Mouse (Mus musculus) limb, embryonic 10.5 days (tissue): ENCODE data around the gene Pde11a. TPM values are rescaled to one million over a fixed set of nuclear protein-coding genes. Genes with fewer than 3 reads are reported as not detected.

Source experiments
- DNase-seq: peaks from one replicate; pipeline ENCODE4 v3.0.0-alpha.2; 2017; ENCODE audit warnings: low spot score
- H3K27ac ChIP-seq: fragments of 300-500 bp; sonication (generic); 2 replicates; pipeline ENCODE4 v1.5.1; 2016; ENCODE audit warnings: mild to moderate bottlenecking
- H3K27me3 ChIP-seq: fragments of 300-500 bp; sonication (generic); 2 replicates; pipeline ENCODE4 v1.6.1; 2016; ENCODE audit warnings: low read depth, mild to moderate bottlenecking; ENCODE audit not compliant: poor library complexity, severe bottlenecking
- H3K36me3 ChIP-seq: fragments of 300-500 bp; sonication (generic); 2 replicates; pipeline ENCODE4 v1.6.1; 2016; ENCODE audit warnings: mild to moderate bottlenecking, moderate library complexity
- H3K4me1 ChIP-seq: fragments of 300-500 bp; sonication (generic); 2 replicates; pipeline ENCODE4 v1.6.1; 2016
- H3K4me3 ChIP-seq: fragments of 300-500 bp; sonication (generic); 2 replicates; pipeline ENCODE4 v1.5.1; 2016; ENCODE audit warnings: mild to moderate bottlenecking, moderate library complexity
- H3K9me3 ChIP-seq: fragments of 300-500 bp; sonication (generic); replicated peaks from 2 replicates; pipeline ENCODE4 v1.6.1; 2016; ENCODE audit warnings: mild to moderate bottlenecking
- WGBS: fragments of 180-500 bp; shearing (Covaris S2); methylation state at CpG from one replicate; pipeline ENCODE4 v1.1.7; 2016; 5-methylcytosine and 5-hydroxymethylcytosine counted together
- polyA plus RNA-seq: library from polyadenylated mRNA; unstranded; fragments of >200 nt; fragmentation: Nextera tagmentation; extraction: Ambion mirVana; gene quantifications from 2 replicates; pipeline ENCODE4 v1.2.1, GENCODE M21; 2016

Gene Pde11a
- polyA plus RNA-seq, 1 experiment from 2014 or later = 0.25 TPM

DNA sequence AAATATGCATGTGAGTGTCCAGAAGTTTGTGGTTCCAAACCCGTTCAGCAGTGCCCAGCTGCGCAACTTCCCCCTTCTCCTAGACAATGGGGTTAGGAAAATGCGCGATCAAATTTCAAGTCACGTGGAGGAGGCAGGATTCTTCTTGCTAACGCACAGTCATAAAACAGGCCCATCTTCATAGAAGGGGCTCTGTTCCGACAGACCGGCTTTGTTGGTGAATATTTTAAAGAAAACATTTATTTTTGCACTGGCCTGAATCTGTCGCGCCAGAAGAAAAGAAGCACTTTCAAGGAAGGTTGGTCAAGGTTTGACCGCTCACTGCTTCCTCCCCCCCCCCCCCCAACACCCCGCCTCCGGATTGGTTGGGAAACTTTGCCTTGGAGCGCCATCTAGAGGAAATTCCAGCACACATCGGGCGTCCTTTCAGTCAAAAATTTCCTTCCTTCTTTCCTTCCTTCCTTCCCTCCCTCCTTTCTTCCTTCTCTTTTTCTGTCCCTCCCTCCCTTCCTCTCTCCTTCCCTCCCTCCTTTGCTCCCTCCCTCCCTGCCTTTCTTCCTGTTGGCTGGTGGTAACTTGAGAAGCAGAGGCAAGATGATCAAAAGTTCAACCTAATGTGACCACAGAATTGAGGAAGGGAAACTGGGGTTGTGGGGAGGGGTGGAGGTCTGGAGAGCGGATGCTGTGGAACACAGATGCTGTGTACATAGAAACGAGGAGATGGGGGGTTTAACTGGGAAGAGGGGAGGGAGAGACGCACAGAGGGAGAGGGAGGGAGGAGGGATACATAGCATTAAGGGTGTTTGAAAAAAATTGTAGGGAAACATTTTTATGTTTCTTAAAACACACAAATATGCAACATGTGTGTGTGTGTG, 267.9 kb downstream of the Pde11a start:
- H3K27me3 ChIP-seq = no peaks in the 10 kb centered on the region
- WGBS = 2% methylated on average over 19 of the region's 19 CpGs
- peak; percentile 86 for DNase-seq
- H3K4me3 ChIP-seq = peak overlapping the region; percentile 48
- no peaks in the 10 kb centered on the region for H3K9me3 ChIP-seq
- H3K27ac ChIP-seq = peak overlapping the region; percentile 86
- H3K36me3 ChIP-seq = no peaks in the 10 kb centered on the region
- H3K4me1 ChIP-seq = peaks cover 48% of the 10 kb centered on the region

DNA sequence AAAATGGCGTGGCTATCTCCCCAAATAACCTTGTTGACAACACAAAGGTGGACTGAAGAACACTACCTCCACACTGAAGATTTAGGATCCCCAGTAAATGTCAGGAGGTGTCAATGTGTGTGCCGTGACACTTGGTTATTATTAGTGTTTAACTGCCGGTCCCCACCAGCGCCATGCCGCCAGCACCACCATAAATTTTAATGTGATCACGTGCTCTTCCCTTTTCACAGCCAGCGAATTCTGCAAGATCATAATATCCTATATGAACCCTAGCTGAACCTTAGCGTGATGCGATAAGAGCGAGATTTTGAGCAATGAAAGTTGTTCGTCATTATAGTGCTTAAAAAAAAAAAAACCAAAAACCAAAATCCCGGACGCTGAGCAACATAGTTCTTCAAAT, 269.3 kb downstream of the Pde11a start:
- Histone ChIP-seq H3K9me3 (no peaks in the 10 kb centered on the region), H3K27me3 (no peaks in the 10 kb centered on the region), H3K4me3 (peak overlapping the region; percentile 16), H3K36me3 (no peaks in the 10 kb centered on the region), H3K4me1 (peaks cover 54% of the 10 kb centered on the region), H3K27ac (peak overlapping the region; percentile 86)
- 32% methylated on average over 13 of the region's 13 CpGs for WGBS
- peak; percentile 61 for DNase-seq

DNA sequence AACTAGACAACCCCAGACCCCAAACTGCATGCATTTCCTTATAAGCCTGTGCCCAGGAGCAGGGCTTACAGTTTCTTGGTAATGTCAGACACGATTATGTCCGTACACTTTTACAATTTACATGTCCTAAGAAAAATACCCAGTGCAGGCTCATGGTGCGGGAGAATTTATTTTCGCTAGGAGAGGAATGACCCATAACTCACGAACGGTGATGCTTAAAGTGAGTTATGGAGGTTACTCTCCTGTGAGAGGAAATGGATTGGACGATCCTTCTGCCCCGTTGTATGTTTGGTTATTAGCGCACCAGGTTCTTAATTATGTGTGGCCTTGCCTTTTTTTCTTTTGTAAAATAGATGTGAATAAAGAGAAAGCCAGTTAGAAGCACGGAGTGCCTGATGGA, 270.4 kb downstream of the Pde11a start:
- 40% methylated on average over 10 of the region's 10 CpGs for WGBS
- H3K4me1 ChIP-seq = peaks cover 49% of the 10 kb centered on the region
- H3K27ac ChIP-seq = peak overlapping the region; percentile 78
- no peak overlapping the region for H3K4me3 ChIP-seq
- DNase-seq = no peak
- no peaks in the 10 kb centered on the region for H3K9me3 ChIP-seq
- H3K36me3 ChIP-seq = no peaks in the 10 kb centered on the region
- no peaks in the 10 kb centered on the region for H3K27me3 ChIP-seq

GRCm38 (mm10) chr2:76067144-76067543, 271.4 kb downstream of the Pde11a start:
- Histone ChIP-seq H3K4me1 (peaks cover 50% of the 10 kb centered on the region), H3K36me3 (no peaks in the 10 kb centered on the region), H3K27me3 (no peaks in the 10 kb centered on the region), H3K27ac (no peak overlapping the region), H3K9me3 (no peaks in the 10 kb centered on the region), H3K4me3 (no peak overlapping the region)
- no peak for DNase-seq
- WGBS = 60% methylated on average over 4 of the region's 4 CpGs

- Histone ChIP-seq H3K36me3 (no peaks in the 10 kb centered on the region), H3K27me3 (no peaks in the 10 kb centered on the region), H3K4me3 (no peak overlapping the region), H3K4me1 (peaks cover 53% of the 10 kb centered on the region), H3K9me3 (no peaks in the 10 kb centered on the region), H3K27ac (no peak overlapping the region)
- DNase-seq = no peak
- 66% methylated on average over 7 of the region's 7 CpGs for WGBS
These were observed 273.3 kb downstream of the Pde11a start for GRCm38 (mm10) chr2:76065292-76065691.

DNA sequence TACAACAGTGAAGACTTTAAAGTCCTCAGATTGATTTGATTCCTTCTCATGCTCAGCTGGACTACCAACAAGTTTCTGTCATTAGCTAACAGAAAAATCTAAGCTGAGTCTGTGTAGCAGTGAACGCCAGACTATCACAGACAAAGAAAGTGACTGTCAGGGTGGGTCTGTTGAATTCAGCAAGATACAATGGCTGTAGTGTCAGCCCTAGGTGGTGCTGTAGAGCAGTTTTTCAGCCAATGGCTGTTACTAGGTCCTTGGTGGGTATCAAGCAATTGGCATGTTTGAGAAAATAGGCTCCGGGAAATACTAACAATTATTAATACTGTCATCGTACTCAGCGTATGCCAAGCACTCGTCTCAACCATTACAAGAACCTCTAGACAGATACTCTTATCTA, 274.5 kb downstream of the Pde11a start:
- peaks cover 53% of the 10 kb centered on the region for H3K4me1 ChIP-seq
- H3K36me3 ChIP-seq = no peaks in the 10 kb centered on the region
- H3K27me3 ChIP-seq = no peaks in the 10 kb centered on the region
- 85% methylated on average over 5 of the region's 5 CpGs for WGBS
- no peak overlapping the region for H3K27ac ChIP-seq
- no peak overlapping the region for H3K4me3 ChIP-seq
- no peak for DNase-seq
- H3K9me3 ChIP-seq = no peaks in the 10 kb centered on the region

GRCm38 (mm10) chr2:76060207-76060606, 278.4 kb downstream of the Pde11a start:
- H3K27ac ChIP-seq = peak overlapping the region; percentile 83; the same call in 1 of the 2 replicates
- H3K9me3 ChIP-seq = no peaks in the 10 kb centered on the region
- DNase-seq = no peak
- peaks cover 50% of the 10 kb centered on the region for H3K4me1 ChIP-seq
- WGBS = 88% methylated on average over 3 of the region's 3 CpGs
- no peaks in the 10 kb centered on the region for H3K36me3 ChIP-seq
- no peak overlapping the region for H3K4me3 ChIP-seq
- no peaks in the 10 kb centered on the region for H3K27me3 ChIP-seq

DNA sequence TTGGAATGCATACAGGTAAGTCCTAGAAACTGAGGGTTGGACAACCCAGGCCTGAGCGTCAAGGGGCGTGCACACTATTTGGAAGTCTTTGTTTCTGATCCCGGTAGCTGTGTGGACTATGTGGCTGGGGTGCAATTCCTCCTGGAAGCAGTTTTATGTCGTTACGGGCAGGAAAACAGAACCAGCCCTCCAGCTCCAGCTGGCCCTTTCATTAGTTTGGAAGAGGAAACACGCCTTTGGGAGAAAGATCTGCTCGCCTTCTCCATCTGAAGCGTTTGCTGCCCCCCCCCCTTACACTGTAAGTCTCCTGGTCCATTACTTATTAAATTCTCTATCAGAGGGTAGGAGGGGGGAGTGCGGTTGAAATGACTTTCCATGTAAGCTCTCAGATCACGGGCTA, 279.0 kb downstream of the Pde11a start:
- DNase-seq = no peak
- no peak overlapping the region for H3K4me3 ChIP-seq
- 48% methylated on average over 10 of the region's 10 CpGs for WGBS
- H3K27ac ChIP-seq = peak overlapping the region; percentile 83
- H3K9me3 ChIP-seq = no peaks in the 10 kb centered on the region
- no peaks in the 10 kb centered on the region for H3K27me3 ChIP-seq
- no peaks in the 10 kb centered on the region for H3K36me3 ChIP-seq
- peaks cover 48% of the 10 kb centered on the region for H3K4me1 ChIP-seq

- H3K27me3 ChIP-seq = no peaks in the 10 kb centered on the region
- H3K4me1 ChIP-seq = peaks cover 51% of the 10 kb centered on the region
- H3K4me3 ChIP-seq = no peak overlapping the region
- DNase-seq = peak; percentile 33
- 62% methylated on average over 13 of the region's 13 CpGs for WGBS
- H3K27ac ChIP-seq = peak overlapping the region; percentile 83
- H3K36me3 ChIP-seq = no peaks in the 10 kb centered on the region
- no peaks in the 10 kb centered on the region for H3K9me3 ChIP-seq
These were observed 279.7 kb downstream of the Pde11a start for GRCm38 (mm10) chr2:76058661-76059467.

DNA sequence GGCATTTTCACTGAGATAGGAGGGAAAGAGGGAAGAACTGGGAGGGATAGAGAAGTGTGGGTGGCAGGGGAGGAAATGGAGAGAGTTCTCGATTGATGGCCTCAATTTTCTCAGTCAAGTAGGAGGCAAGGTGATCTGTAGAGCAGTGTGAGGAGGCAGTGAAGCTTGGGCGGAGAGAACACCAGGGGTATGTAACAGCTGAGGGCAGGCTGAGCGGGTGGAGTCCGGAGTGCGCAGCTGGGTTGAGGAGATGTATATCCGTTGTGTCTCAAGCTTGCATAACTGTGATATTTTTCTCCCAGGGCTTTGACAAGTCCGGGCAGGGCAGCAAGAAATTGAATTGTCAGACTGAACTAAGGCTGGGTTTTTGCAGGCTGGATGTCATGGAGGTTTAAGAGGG, 281.0 kb downstream of the Pde11a start:
- Histone ChIP-seq H3K27me3 (no peaks in the 10 kb centered on the region), H3K9me3 (no peaks in the 10 kb centered on the region), H3K4me3 (no peak overlapping the region), H3K4me1 (peaks cover 60% of the 10 kb centered on the region), H3K27ac (0 out of 2 replicates have a peak overlapping the region, but pooled peaks have one; percentile 83), H3K36me3 (no peaks in the 10 kb centered on the region)
- peak; percentile 29 for DNase-seq
- 80% methylated on average over 7 of the region's 7 CpGs for WGBS

DNA sequence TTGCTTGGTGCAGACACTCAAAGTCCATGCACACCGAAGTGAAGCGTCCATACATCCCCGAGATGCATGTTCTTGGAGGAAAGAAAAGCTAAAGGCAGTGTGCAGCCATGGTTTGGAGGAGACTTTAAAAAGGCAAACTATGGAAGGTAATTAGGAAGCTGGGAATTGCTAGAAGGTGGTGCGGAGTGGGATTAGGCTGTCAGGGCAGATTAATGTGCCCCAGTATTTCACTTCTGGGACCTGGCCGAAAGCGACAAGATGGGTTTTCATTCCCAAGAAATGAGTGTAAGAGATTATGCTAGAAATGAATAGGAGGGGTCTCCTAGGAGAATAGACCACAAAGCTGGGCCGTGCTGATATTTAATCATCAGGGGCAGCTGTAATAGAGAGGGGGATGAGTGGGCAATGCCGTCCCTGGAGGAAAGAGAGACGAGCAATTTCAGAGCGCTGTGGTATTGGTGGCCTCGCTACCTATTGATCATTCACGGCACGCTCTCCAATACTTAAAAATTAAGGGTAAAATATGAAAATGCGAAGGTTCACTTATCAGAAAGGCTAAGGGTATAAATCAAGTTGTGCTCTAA, 284.7 kb downstream of the Pde11a start:
- no peak overlapping the region for H3K4me3 ChIP-seq
- no peaks in the 10 kb centered on the region for H3K27me3 ChIP-seq
- no peak for DNase-seq
- no peaks in the 10 kb centered on the region for H3K36me3 ChIP-seq
- H3K4me1 ChIP-seq = peaks cover 53% of the 10 kb centered on the region
- H3K27ac ChIP-seq = no peak overlapping the region
- 80% methylated on average over 14 of the region's 14 CpGs for WGBS
- no peaks in the 10 kb centered on the region for H3K9me3 ChIP-seq

- Histone ChIP-seq H3K4me3 (no peak overlapping the region), H3K36me3 (no peaks in the 10 kb centered on the region), H3K27me3 (no peaks in the 10 kb centered on the region), H3K27ac (no peak overlapping the region), H3K4me1 (peaks cover 49% of the 10 kb centered on the region), H3K9me3 (no peaks in the 10 kb centered on the region)
- no peak for DNase-seq
- 87% methylated on average over 1 of the region's 1 CpGs for WGBS
These were observed 285.6 kb downstream of the Pde11a start for GRCm38 (mm10) chr2:76052897-76053505.
